Mouse (Mus musculus) kidney, adult 10 weeks (tissue): ENCODE data around the gene Trmt10a. TPM values are rescaled to one million over a fixed set of nuclear protein-coding genes. Genes with fewer than 3 reads are reported as not detected.

Experiments used
- polyA plus RNA-seq: library from polyadenylated mRNA; stranded (reverse); fragments of 350-450 nt; fragmentation: Illumina TruSeq; extraction: RNeasy Lipid Tissue Mini Kit (QIAGEN cat#74804); gene quantifications from one replicate; pipeline ENCODE4 v1.2.3, GENCODE M21; 2014; ENCODE audit warnings: low read depth, low replicate concordance

The Trmt10a gene
- 9.8 TPM for polyA plus RNA-seq

DNA sequence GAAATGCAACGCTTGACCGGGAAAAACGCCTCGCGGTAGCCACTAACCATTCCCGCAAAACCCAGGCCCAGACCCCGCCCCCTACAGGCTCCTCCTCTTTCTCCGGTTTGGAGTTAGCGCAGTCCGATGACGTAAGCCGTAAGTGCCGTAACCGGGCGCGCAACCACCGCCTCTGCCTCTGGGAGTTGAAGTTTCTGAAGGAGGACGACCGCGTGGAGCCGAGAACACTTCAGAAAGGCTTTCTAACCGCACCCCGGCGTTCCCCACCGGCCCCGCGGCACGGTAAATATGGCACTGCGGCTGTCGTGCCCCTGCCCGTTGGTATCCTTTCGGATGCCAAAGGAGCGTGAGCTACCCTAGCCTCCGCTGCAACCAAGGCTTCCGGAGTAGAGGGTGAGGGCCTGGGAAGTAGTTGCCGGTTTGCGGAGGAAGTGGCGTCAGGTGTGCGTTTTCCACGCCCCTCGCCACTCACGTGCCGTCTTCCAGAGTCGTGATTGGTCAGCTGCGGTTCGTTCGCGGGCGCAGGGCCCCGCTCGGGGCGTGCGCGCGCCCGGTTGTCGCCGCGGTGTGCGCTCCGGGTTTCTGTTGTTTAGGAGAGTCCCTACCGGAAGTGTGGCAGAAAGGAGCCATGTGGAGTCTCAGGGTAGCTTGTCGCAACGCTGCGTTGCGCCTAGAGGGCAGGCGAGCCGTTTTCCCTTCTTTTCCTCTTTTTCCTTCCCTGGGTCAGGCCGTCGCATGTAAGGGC is at the start of gene Trmt10a:
Trmt10a (plus strand) TSS at position 134 of the 745 bp plus-strand sequence.

GRCm38 (mm10) chr3:138144642-138145171 is 1.5 kb downstream of the Trmt10a start, which contains the start of gene Mttp:
TSS of gene Mttp (minus strand) at chr3:138144968.

GRCm38 (mm10) chr3:138193683-138194302 is 50.5 kb downstream of the Trmt10a start, which contains the start of gene 4930579F01Rik:
TSS of gene 4930579F01Rik (minus strand) at chr3:138193825.

Other genes starting within 250 kb of the Trmt10a start
- gene Lamtor3, start 224.9 kb upstream of the Trmt10a start, polyA plus RNA-seq, result 57.6 TPM
- gene Dapp1, start 161.9 kb upstream of the Trmt10a start, polyA plus RNA-seq, result 3.4 TPM
- gene 1110002E22Rik, start 78.4 kb upstream of the Trmt10a start, polyA plus RNA-seq, result not detected
- not detected for gene Gm5105, start 76.1 kb upstream of the Trmt10a start, polyA plus RNA-seq
- gene Mttp, start 1.5 kb downstream of the Trmt10a start, polyA plus RNA-seq, result 24.3 TPM
- gene 4930579F01Rik, start 50.4 kb downstream of the Trmt10a start, polyA plus RNA-seq, result not detected
- 0.49 TPM for gene Adh7, start 74.3 kb downstream of the Trmt10a start, polyA plus RNA-seq
- 61.4 TPM for gene Adh1, start 117.5 kb downstream of the Trmt10a start, polyA plus RNA-seq
- not detected for gene Adh6a, start 169.8 kb downstream of the Trmt10a start, polyA plus RNA-seq
- gene Adh6b, start 198.3 kb downstream of the Trmt10a start, polyA plus RNA-seq, result not detected